Mouse (Mus musculus) ES-E14 (cell line): ENCODE results near the gene Ldhal6b. TPM values are rescaled to one million over a fixed set of nuclear protein-coding genes. Genes with fewer than 3 reads are reported as not detected.
A peak's percentile ranks its signal among the peaks of the same experiment; 100 is the strongest.

Experiments used
- DNase-seq: peaks from one replicate; pipeline ENCODE4 v3.0.0-alpha.2; 2013; ENCODE audit warnings: low read depth, low spot score
- H3K27ac ChIP-seq: 2 replicates; pipeline ENCODE4 v1.5.1; 2012; ENCODE audit warnings: low read depth, mild to moderate bottlenecking, low read length, moderate library complexity, mixed read lengths; ENCODE audit not compliant: poor library complexity, insufficient read depth, severe bottlenecking
- H3K36me3 ChIP-seq: 2 replicates; pipeline ENCODE4 v1.6.1; 2012; ENCODE audit warnings: mild to moderate bottlenecking, low read length, moderate library complexity, mixed read lengths; ENCODE audit not compliant: control insufficient read depth, poor library complexity, insufficient read depth, severe bottlenecking
- H3K4me1 ChIP-seq, 2 experiments: fragments of 150-350 bp in 1 of 2; sonication (generic) in 1 of 2; 2 replicates each; pipeline ENCODE4 v1.6.1; 2012; ENCODE audit warnings: low read length in 2 of 2, mild to moderate bottlenecking in 1 of 2, mixed read lengths in 1 of 2; ENCODE audit not compliant: control insufficient read depth in 2 of 2, insufficient read depth in 2 of 2, poor library complexity in 1 of 2
- H3K4me3 ChIP-seq, 2 experiments: fragments of 150-350 bp in 1 of 2; sonication (generic) in 1 of 2; 2 replicates each; pipeline ENCODE4 v1.5.1; 2012; ENCODE audit warnings: low read length in 2 of 2, low read depth in 1 of 2, mild to moderate bottlenecking in 1 of 2, mixed read lengths in 1 of 2; ENCODE audit not compliant: insufficient read depth in 1 of 2, poor library complexity in 1 of 2, severe bottlenecking in 1 of 2
- H3K9ac ChIP-seq: 2 replicates; pipeline ENCODE4 v1.6.1; 2012; ENCODE audit warnings: low read depth, mild to moderate bottlenecking, low read length, mixed read lengths; ENCODE audit not compliant: poor library complexity, insufficient read depth, severe bottlenecking
- H3K9me3 ChIP-seq: fragments of 150-350 bp; sonication (generic); 2 replicates; pipeline ENCODE4 v1.6.1; 2012; ENCODE audit warnings: low read depth, mild to moderate bottlenecking, low read length; ENCODE audit not compliant: control insufficient read depth, insufficient read depth
- CHD2 ChIP-seq: IDR thresholded peaks from 2 replicates; pipeline ENCODE4 v1.6.1; 2014; ENCODE audit warnings: mild to moderate bottlenecking, low read depth, low read length, inconsistent platforms
- HCFC1 ChIP-seq: IDR thresholded peaks from 2 replicates; pipeline ENCODE4 v1.6.1; 2012; ENCODE audit warnings: low read length, inconsistent platforms, borderline replicate concordance; ENCODE audit not compliant: insufficient read depth
- MAFK ChIP-seq: IDR thresholded peaks from 2 replicates; pipeline ENCODE4 v1.6.1; 2014; ENCODE audit warnings: mild to moderate bottlenecking, low read depth, low read length, inconsistent platforms; ENCODE audit not compliant: insufficient read depth
- ZC3H11A ChIP-seq: IDR thresholded peaks from 2 replicates; pipeline ENCODE4 v1.6.1; 2012; ENCODE audit warnings: low read depth, mild to moderate bottlenecking, inconsistent platforms, low read length, borderline replicate concordance
- ZNF384 ChIP-seq: IDR thresholded peaks from 2 replicates; pipeline ENCODE4 v1.6.1; 2012; ENCODE audit warnings: low read depth, low read length, inconsistent platforms
- in situ Hi-C, 2 experiments: fragments of 600-800 bp; cut with MboI; formaldehyde crosslinking; loops; one replicate each; pipeline ENCODE4 v1.15.1; 2025; ENCODE audit warnings: low sequenced_read_pairs in 2 of 2, inconsistent platforms in 1 of 2; ENCODE audit not compliant: unreplicated experiment in 2 of 2
- total RNA-seq: library from RNA; depleted of rRNA; stranded (reverse); fragments of 300-350 nt; gene quantifications from 2 replicates; pipeline ENCODE4 v1.2.3, GENCODE M21; 2012

Gene Ldhal6b
- total RNA-seq, 1 experiment, result 2.1 TPM

DNA sequence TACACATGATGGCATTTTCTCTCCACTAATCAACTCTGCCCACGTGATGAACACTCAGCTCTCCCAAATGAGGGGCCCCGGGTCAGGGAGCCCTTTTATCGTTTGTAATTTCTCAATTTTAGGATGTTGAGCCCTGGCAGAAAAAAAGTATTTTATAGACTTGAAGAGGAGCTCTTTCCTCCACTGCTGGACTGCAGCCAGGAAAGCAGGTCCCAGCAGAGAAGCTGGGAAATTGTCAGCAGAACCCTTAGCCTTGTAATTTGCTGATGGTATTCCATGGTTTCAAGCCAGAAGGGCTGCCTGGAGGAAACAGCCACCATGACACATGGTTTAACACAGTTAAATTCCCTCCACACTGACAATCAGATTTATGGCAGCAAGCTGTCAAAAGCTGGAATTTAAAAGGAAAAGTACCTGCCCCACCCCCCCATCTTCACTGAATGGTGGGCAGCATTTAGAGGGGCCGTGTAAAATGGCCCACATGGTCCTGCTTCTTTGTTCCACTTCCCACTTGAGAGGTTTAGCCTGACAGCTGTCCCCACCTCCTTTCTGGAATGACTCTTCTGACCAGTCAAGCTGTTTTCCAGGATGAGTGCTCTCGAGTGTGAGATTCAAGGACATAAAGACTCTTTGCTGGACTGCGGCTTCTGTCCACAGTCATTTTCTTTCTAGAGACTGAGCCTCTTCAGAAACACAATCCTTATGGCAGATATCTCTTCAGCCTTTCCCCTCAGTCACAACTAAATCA lies 1.4 kb upstream of the Ldhal6b start:
- no peak for DNase-seq
- Histone ChIP-seq H3K27ac (no peak overlapping the region), H3K4me1 (peaks cover 3 to 4% of the 10 kb centered on the region in 2 experiments; a peak in 2 of 4 replicates), H3K36me3 (peaks cover 5% of the 10 kb centered on the region; the same call in 1 of the 2 replicates), H3K9ac (no peak overlapping the region), H3K4me3 (no peak overlapping the region), H3K9me3 (no peaks in the 10 kb centered on the region)
- in situ Hi-C loops, result no loop called here
- TF ChIP-seq HCFC1 (no peak), ZC3H11A (no peak), ZNF384 (no peak), MAFK (no peak), CHD2 (no peak)

DNA sequence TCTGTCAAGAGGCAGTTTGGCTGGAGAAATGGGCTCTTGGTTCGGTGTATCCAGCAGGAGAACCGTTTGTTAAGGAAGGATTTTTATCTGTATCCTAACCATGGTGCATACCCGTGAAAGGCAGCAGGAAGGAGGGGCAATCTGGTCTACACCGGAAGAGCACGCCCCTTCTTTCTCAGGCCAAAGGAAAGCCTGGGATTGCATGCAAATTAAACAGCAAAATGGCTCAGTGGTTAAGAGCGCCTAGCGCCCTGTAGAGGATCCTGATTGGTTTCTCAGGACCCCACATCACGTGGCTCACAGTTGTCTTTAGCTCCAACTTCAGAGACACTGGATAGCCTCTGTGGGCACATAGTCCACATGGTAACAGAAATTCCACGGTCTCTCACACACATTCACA lies 489 bp upstream of the Ldhal6b start:
- in situ Hi-C loops, result no loop called here
- Histone ChIP-seq H3K27ac (no peak overlapping the region), H3K9me3 (no peaks in the 10 kb centered on the region), H3K4me1 (peaks cover 3 to 4% of the 10 kb centered on the region in 2 experiments; a peak in 2 of 4 replicates), H3K9ac (peak overlapping the region; percentile 50; the same call in 1 of the 2 replicates), H3K4me3 (peak overlapping the region; percentile 32 to 52; a peak in 3 of 4 replicates), H3K36me3 (peaks cover 5% of the 10 kb centered on the region; the same call in 1 of the 2 replicates)
- no peak for DNase-seq
- TF ChIP-seq ZNF384 (no peak), ZC3H11A (no peak), MAFK (no peak), CHD2 (no peak), HCFC1 (no peak)

DNA sequence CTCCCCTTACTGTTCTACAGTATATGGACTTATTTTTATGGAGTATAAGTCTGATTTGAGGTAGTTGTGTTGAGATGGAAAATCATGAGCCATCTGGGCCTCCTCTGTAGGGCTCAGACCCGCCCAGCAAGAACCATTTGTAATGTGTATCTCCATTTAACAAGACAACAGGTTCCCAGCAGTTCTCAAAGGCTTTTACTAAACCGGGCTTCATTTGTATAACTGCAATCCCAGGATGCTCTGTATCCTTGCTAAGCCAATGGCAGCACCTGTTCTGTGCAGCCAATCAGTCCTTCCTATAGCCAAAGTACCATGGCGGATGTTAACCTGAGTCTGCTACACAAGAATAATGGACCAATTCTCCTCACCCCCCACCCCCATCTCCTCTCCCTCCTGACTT lies 2.0 kb downstream of the Ldhal6b start:
- no peak for DNase-seq
- Histone ChIP-seq H3K27ac (no peak overlapping the region), H3K9me3 (no peaks in the 10 kb centered on the region), H3K36me3 (peaks cover 5% of the 10 kb centered on the region; the same call in 1 of the 2 replicates), H3K9ac (no peak overlapping the region), H3K4me1 (peaks cover 3 to 6% of the 10 kb centered on the region in 2 experiments; a peak in 3 of 4 replicates), H3K4me3 (no peak overlapping the region)
- TF ChIP-seq MAFK (no peak), ZNF384 (no peak), CHD2 (no peak), ZC3H11A (no peak), HCFC1 (no peak)
- in situ Hi-C loops, result no loop called here

DNA sequence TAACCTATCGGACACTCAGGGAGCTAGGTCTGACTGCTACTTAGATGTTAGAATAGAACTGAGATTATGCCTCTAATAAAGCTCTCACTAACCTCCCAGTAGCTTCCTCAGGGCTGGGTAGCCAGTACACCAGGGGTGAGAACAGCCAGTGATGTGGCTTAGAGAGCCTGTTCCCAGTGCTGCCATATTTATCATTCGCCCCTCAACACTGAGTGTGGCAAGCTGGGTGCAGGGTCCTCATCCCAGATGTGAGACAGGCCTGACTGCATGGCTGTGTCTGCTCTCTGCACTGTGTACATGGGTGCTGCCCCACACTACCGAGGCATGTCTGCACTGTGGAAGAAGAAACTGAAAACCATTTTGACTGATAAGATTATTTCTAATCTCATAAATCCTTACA lies 4.5 kb downstream of the Ldhal6b start:
- Histone ChIP-seq H3K4me3 (no peak overlapping the region), H3K4me1 (peaks cover 0 to 6% of the 10 kb centered on the region in 2 experiments; a peak in 2 of 4 replicates), H3K9me3 (no peaks in the 10 kb centered on the region), H3K9ac (no peak overlapping the region), H3K27ac (no peak overlapping the region), H3K36me3 (peaks cover 8% of the 10 kb centered on the region; the same call in 1 of the 2 replicates)
- no peak for TF ChIP-seq ZC3H11A
- TF ChIP-seq CHD2, result no peak
- TF ChIP-seq MAFK, result no peak
- TF ChIP-seq HCFC1, result no peak
- TF ChIP-seq ZNF384, result no peak
- in situ Hi-C loops, result no loop called here
- DNase-seq, result no peak
